Mouse (Mus musculus): ENCODE data around the gene C1ql1. TPM values are rescaled to one million over a fixed set of nuclear protein-coding genes. Genes with fewer than 3 reads are reported as not detected.
"Not testable (repeated sequence)": the region's sequence is repeated elsewhere in the genome, so short reads cannot be mapped to it uniquely, and the experiment has no call there.

C1ql1 gene
- polyA plus RNA-seq, 1 experiment from 2014 or later = 0.47 TPM

GRCm38 (mm10) chr11:102978052-102978666 is 31.7 kb upstream of the C1ql1 start:
- peak; percentile 74; the same call in 1 of the 2 replicates for ATAC-seq (replicated peaks; ENCODE audit: insufficient number of reproducible peaks, insufficient read depth, low FRiP score, low read depth)
- H3K9ac ChIP-seq = no peak overlapping the region
- no peaks in the 10 kb centered on the region for H3K9me3 ChIP-seq (replicated peaks)
- H3K4me1 ChIP-seq (replicated peaks) = peaks cover 10% of the 10 kb centered on the region
- WGBS = 24% methylated on average over 6 of the region's 6 CpGs
- H3K36me3 ChIP-seq = no peaks in the 10 kb centered on the region
- peak overlapping the region; percentile 41 for H3K27ac ChIP-seq
- H3K4me3 ChIP-seq = no peak overlapping the region
- no peak overlapping the region for H3K4me2 ChIP-seq
- H3K27me3 ChIP-seq = peaks cover 8% of the 10 kb centered on the region

GRCm38 (mm10) chr11:102975966-102976365 is 29.5 kb upstream of the C1ql1 start:
- H3K4me2 ChIP-seq; H3K36me3 ChIP-seq; H3K27ac ChIP-seq; H3K9me3 ChIP-seq (replicated peaks); H3K9ac ChIP-seq; ATAC-seq (replicated peaks; ENCODE audit: insufficient number of reproducible peaks, insufficient read depth, low FRiP score, low read depth); H3K4me3 ChIP-seq: not testable (repeated sequence)
- 80% methylated on average over 9 of the region's 9 CpGs for WGBS
- H3K4me1 ChIP-seq (replicated peaks) = peaks cover 10% of the 10 kb centered on the region
- peaks cover 24% of the 10 kb centered on the region for H3K27me3 ChIP-seq

- no peaks in the 10 kb centered on the region for H3K9me3 ChIP-seq (replicated peaks)
- no peak overlapping the region for H3K27ac ChIP-seq
- H3K9ac ChIP-seq = no peak overlapping the region
- no peaks in the 10 kb centered on the region for H3K4me1 ChIP-seq (replicated peaks)
- peaks cover 41% of the 10 kb centered on the region for H3K27me3 ChIP-seq
- 75% methylated on average over 1 of the region's 1 CpGs for WGBS
- H3K36me3 ChIP-seq = no peaks in the 10 kb centered on the region
- no peak overlapping the region for H3K4me3 ChIP-seq
- no peak overlapping the region for H3K4me2 ChIP-seq
- no peak for ATAC-seq (replicated peaks; ENCODE audit: insufficient number of reproducible peaks, insufficient read depth, low FRiP score, low read depth)
These were observed 25.8 kb upstream of the C1ql1 start for GRCm38 (mm10) chr11:102972326-102972725.

GRCm38 (mm10) chr11:102971604-102972003 is 25.1 kb upstream of the C1ql1 start:
- 35% methylated on average over 5 of the region's 5 CpGs for WGBS
- Histone ChIP-seq H3K4me1 (replicated peaks) (no peaks in the 10 kb centered on the region), H3K9ac (no peak overlapping the region), H3K36me3 (no peaks in the 10 kb centered on the region), H3K4me3 (no peak overlapping the region), H3K4me2 (no peak overlapping the region), H3K9me3 (replicated peaks) (no peaks in the 10 kb centered on the region), H3K27ac (no peak overlapping the region), H3K27me3 (peaks cover 46% of the 10 kb centered on the region)
- no peak for ATAC-seq (replicated peaks; ENCODE audit: insufficient number of reproducible peaks, insufficient read depth, low FRiP score, low read depth)

- Histone ChIP-seq H3K27ac (no peak overlapping the region), H3K9ac (no peak overlapping the region), H3K4me2 (no peak overlapping the region), H3K4me3 (no peak overlapping the region), H3K4me1 (replicated peaks) (peaks cover 16% of the 10 kb centered on the region), H3K27me3 (peaks cover 56% of the 10 kb centered on the region), H3K9me3 (replicated peaks) (no peaks in the 10 kb centered on the region), H3K36me3 (no peaks in the 10 kb centered on the region)
- no peak for ATAC-seq (replicated peaks; ENCODE audit: insufficient number of reproducible peaks, insufficient read depth, low FRiP score, low read depth)
- 65% methylated on average over 16 of the region's 16 CpGs for WGBS
These were observed 18.1 kb upstream of the C1ql1 start for GRCm38 (mm10) chr11:102964547-102965091.

DNA sequence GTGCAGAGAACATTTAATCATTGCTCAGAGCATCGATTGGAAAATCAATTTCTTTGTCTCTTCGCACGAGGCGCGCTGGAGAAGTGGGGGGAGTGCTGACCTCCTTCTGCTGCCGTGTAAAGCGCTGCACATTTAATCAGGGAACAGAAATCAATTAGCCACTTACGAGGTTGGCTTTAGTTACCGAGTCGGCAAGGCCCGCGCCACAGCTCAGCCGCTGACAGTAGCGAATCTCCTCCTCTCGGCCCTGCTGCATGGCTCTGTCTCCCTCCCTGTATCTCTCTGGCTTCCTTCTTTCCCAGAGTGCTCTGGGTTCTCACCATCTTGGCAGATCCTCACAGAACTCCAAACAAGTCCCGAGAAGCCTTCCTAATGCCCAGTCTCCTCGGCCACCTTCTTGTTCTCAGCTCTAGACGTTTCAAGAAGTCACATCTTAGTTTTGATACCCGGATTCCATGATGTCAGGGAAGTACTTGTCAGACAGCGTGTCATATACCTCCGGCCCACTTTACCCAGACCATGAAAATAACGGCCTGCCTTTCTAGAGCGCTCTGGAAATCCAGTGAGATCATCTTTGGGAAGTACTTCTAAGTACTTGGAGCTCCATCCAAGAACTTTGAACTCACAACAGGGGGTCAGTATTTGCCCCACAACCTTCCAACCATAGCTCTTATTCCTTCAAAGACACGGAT is 17.5 kb upstream of the C1ql1 start:
- Histone ChIP-seq H3K27ac (no peak overlapping the region), H3K4me3 (peak overlapping the region; percentile 18), H3K9ac (no peak overlapping the region), H3K36me3 (no peaks in the 10 kb centered on the region), H3K27me3 (peaks cover 56% of the 10 kb centered on the region), H3K4me2 (peak overlapping the region; percentile 39), H3K9me3 (replicated peaks) (no peaks in the 10 kb centered on the region), H3K4me1 (replicated peaks) (peaks cover 16% of the 10 kb centered on the region)
- no peak for ATAC-seq (replicated peaks; ENCODE audit: insufficient number of reproducible peaks, insufficient read depth, low FRiP score, low read depth)
- WGBS = 26% methylated on average over 24 of the region's 24 CpGs

DNA sequence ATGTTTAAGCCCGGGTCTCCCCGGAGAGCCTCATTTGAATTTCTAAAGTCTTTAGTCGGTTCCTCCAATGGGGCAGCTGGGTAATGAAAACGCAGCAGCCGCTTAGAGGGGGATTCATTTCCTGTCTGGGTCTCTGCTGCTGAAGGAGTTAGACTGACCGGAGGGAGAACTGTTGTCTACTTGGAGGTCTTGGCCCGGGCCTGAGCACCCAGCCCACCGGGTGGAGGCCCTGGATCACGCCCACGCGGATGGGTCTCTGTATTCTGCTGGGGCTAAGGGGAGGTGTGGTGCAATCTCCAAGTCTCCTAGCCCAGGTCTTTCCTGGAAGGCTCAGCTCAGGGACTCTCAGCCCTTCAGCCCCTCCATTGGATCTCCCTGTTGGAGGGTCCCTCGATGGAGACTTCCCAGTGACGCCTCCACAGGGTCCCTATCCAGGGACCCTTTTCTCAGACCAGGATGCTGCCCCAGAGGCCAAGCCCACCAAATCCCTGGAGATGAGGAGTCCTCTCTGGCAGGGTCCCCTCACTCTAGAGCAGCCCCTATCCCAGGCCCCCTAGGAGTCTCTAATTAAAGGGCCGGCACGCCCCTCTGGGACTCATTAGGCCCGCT is 16.9 kb upstream of the C1ql1 start:
- ATAC-seq (replicated peaks; ENCODE audit: insufficient number of reproducible peaks, insufficient read depth, low FRiP score, low read depth) = no peak
- 13% methylated on average over 16 of the region's 16 CpGs for whole genome bisulfite sequencing

DNA sequence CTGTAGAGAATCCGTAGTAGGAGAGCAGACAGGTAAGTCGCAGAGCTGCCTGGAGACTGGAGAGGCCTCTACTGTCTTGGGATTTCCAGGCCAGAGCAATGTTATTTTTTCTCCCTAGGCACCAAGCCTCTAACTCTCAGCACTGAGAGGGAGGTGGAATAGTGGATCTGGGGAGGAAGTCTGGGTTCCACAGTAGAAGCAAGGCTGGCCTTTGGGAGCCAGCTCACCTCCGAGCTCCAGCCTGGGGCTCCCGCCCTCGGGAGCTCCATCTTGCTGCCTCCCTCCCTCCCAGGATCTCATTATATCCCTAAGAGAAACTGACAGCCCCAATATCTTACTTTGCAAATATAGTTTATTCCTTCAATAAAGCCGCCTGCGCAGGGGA is 16.4 kb upstream of the C1ql1 start:
- H3K36me3 ChIP-seq = no peaks in the 10 kb centered on the region
- H3K27me3 ChIP-seq = peaks cover 55% of the 10 kb centered on the region
- no peaks in the 10 kb centered on the region for H3K9me3 ChIP-seq (replicated peaks)
- H3K27ac ChIP-seq = no peak overlapping the region
- no peak overlapping the region for H3K4me3 ChIP-seq
- peaks cover 18% of the 10 kb centered on the region for H3K4me1 ChIP-seq (replicated peaks)
- WGBS = 45% methylated on average over 7 of the region's 7 CpGs
- no peak overlapping the region for H3K4me2 ChIP-seq
- no peak for ATAC-seq (replicated peaks; ENCODE audit: insufficient number of reproducible peaks, insufficient read depth, low FRiP score, low read depth)
- no peak overlapping the region for H3K9ac ChIP-seq

More for the DNA sequence above, 16.9 kb upstream of the C1ql1 start:
- Histone ChIP-seq H3K4me2 (peak overlapping the region; percentile 39), H3K9me3 (replicated peaks) (no peaks in the 10 kb centered on the region), H3K4me3 (peak overlapping the region; percentile 18; the same call in 1 of the 2 replicates), H3K9ac (no peak overlapping the region), H3K27me3 (peaks cover 54% of the 10 kb centered on the region), H3K36me3 (no peaks in the 10 kb centered on the region), H3K27ac (no peak overlapping the region), H3K4me1 (replicated peaks) (peaks cover 16% of the 10 kb centered on the region)

DNA sequence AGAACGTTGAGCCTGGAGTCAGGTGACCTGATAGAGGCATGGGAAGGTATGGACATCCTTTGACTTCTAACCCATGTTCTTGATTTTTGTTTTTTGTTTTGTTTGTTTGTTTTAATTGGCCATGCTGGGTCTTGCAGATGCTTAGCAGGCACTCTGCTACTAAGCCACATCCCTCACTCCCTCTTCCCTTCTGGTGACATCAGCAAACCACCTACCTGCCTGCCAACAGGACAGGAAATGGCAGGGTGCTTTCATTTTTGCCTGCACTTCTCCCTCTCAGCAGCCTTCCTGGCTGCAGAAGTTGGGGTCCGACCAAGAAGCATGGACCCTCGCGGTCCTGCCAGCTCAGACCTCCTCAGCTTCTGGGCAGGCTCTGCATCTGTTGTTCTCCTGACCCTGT is 14.6 kb upstream of the C1ql1 start:
- no peaks in the 10 kb centered on the region for H3K9me3 ChIP-seq (replicated peaks)
- no peaks in the 10 kb centered on the region for H3K36me3 ChIP-seq
- no peak overlapping the region for H3K27ac ChIP-seq
- no peak overlapping the region for H3K4me2 ChIP-seq
- H3K9ac ChIP-seq = no peak overlapping the region
- WGBS = 84% methylated on average over 4 of the region's 4 CpGs
- H3K4me3 ChIP-seq = no peak overlapping the region
- peaks cover 44% of the 10 kb centered on the region for H3K27me3 ChIP-seq
- peaks cover 34% of the 10 kb centered on the region for H3K4me1 ChIP-seq (replicated peaks)
- ATAC-seq (replicated peaks; ENCODE audit: insufficient number of reproducible peaks, insufficient read depth, low FRiP score, low read depth) = no peak

DNA sequence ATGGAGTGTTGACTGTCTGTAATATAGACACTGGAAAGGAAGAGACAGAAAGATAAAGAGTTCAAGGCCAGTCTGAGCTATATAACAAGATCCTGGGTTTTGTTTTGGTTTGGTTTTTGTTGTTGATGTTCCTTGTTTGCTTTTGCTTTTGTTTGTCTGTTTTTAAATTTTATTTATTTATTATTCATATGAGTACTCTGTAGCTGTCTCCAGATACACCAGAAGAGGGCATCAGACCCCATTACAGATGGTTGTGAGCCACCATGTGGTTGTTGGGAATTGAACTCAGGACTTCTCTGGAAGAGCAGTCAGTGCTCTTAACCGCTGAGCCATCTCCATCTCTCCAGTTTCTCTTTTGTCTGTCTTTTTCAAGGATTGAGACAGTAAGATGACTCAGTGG is 12.4 kb upstream of the C1ql1 start:
- Histone ChIP-seq H3K4me1 (replicated peaks) (peaks cover 33% of the 10 kb centered on the region), H3K27me3 (peaks cover 30% of the 10 kb centered on the region), H3K4me2 (no peak overlapping the region), H3K9me3 (replicated peaks) (no peaks in the 10 kb centered on the region), H3K4me3 (no peak overlapping the region), H3K36me3 (no peaks in the 10 kb centered on the region), H3K27ac (no peak overlapping the region), H3K9ac (no peak overlapping the region)
- ATAC-seq (replicated peaks; ENCODE audit: insufficient number of reproducible peaks, insufficient read depth, low FRiP score, low read depth) = no peak
- 84% methylated on average over 1 of the region's 1 CpGs for WGBS

- Histone ChIP-seq H3K27me3 (peaks cover 28% of the 10 kb centered on the region), H3K36me3 (no peaks in the 10 kb centered on the region), H3K4me2 (no peak overlapping the region), H3K27ac (no peak overlapping the region), H3K4me1 (replicated peaks) (peaks cover 28% of the 10 kb centered on the region), H3K4me3 (no peak overlapping the region), H3K9me3 (replicated peaks) (no peaks in the 10 kb centered on the region), H3K9ac (no peak overlapping the region)
- WGBS = 84% methylated on average over 6 of the region's 6 CpGs
- ATAC-seq (replicated peaks; ENCODE audit: insufficient number of reproducible peaks, insufficient read depth, low FRiP score, low read depth) = no peak
These were observed 11.9 kb upstream of the C1ql1 start for GRCm38 (mm10) chr11:102958431-102958830.

All from heart, embryonic 15.5 days (tissue).